Mouse (Mus musculus): ENCODE measurements around the gene Tatdn3. TPM values are rescaled to one million over a fixed set of nuclear protein-coding genes. Genes with fewer than 3 reads are reported as not detected.
"Not testable (repeated sequence)": the region's sequence is repeated elsewhere in the genome, so short reads cannot be mapped to it uniquely, and the experiment has no call there.

The Tatdn3 gene
- polyA plus RNA-seq, 1 experiment from 2014 or later: 14.1 TPM

- WGBS: 79% methylated on average over 6 of the region's 6 CpGs
Measured at GRCm38 (mm10) chr1:191030922-191031425, 31.8 kb downstream of the Tatdn3 start.

GRCm38 (mm10) chr1:191030182-191030581 lies 32.5 kb downstream of the Tatdn3 start:
- no peaks in the 10 kb centered on the region for H3K27me3 ChIP-seq (ENCODE audit: control insufficient read depth, insufficient read depth, low read depth, low read length)
- no peak overlapping the region for H3K4me3 ChIP-seq (ENCODE audit: low read depth, low read length)
- WGBS: 50% methylated on average over 10 of the region's 10 CpGs
- H3K27ac ChIP-seq (ENCODE audit: low read length): no peak overlapping the region
- H3K4me1 ChIP-seq (ENCODE audit: control insufficient read depth, insufficient read depth, low read length): peaks cover 6% of the 10 kb centered on the region; the same call in 1 of the 2 replicates
- ATAC-seq: no peak
- no peaks in the 10 kb centered on the region for H3K9me3 ChIP-seq (replicated peaks; ENCODE audit: control insufficient read depth, low read length, poor library complexity, severe bottlenecking)
- H3K9ac ChIP-seq (ENCODE audit: low read depth, low read length): no peak overlapping the region
- H3K36me3 ChIP-seq (ENCODE audit: control insufficient read depth, insufficient read depth, low read length): no peaks in the 10 kb centered on the region
- H3K4me2 ChIP-seq (ENCODE audit: low read length): no peak overlapping the region

More at GRCm38 (mm10) chr1:191030922-191031425, 31.8 kb downstream of the Tatdn3 start:
- H3K4me2 ChIP-seq (ENCODE audit: low read length); H3K4me3 ChIP-seq (ENCODE audit: low read depth, low read length); H3K36me3 ChIP-seq (ENCODE audit: control insufficient read depth, insufficient read depth, low read length); H3K9ac ChIP-seq (ENCODE audit: low read depth, low read length); H3K27ac ChIP-seq (ENCODE audit: low read length); H3K9me3 ChIP-seq (replicated peaks; ENCODE audit: control insufficient read depth, low read length, poor library complexity, severe bottlenecking); H3K4me1 ChIP-seq (ENCODE audit: control insufficient read depth, insufficient read depth, low read length); H3K27me3 ChIP-seq (ENCODE audit: control insufficient read depth, insufficient read depth, low read depth, low read length); ATAC-seq: not testable (repeated sequence)

- Histone ChIP-seq H3K9me3 (replicated peaks; ENCODE audit: control insufficient read depth, low read length, poor library complexity, severe bottlenecking) (no peaks in the 10 kb centered on the region), H3K4me2 (ENCODE audit: low read length) (peak within 1 kb of the TSS; percentile 96), H3K36me3 (ENCODE audit: control insufficient read depth, insufficient read depth, low read length) (peaks cover 3% of the 10 kb centered on the region; the same call in 1 of the 2 replicates), H3K27ac (ENCODE audit: low read length) (peak within 1 kb of the TSS; percentile 87), H3K9ac (ENCODE audit: low read depth, low read length) (peak within 1 kb of the TSS; percentile 90), H3K4me1 (ENCODE audit: control insufficient read depth, insufficient read depth, low read length) (peaks cover 19% of the 10 kb centered on the region), H3K4me3 (ENCODE audit: low read depth, low read length) (peak within 1 kb of the TSS; percentile 87), H3K27me3 (ENCODE audit: control insufficient read depth, insufficient read depth, low read depth, low read length) (no peaks in the 10 kb centered on the region)
- WGBS: under 1% methylated on average over 49 of the region's 50 CpGs
- ATAC-seq: peak; percentile 99
Measured at GRCm38 (mm10) chr1:191026021-191026713, 36.6 kb downstream of the Tatdn3 start, which contains the start of gene Flvcr1. TSS of gene Flvcr1 (minus strand) at chr1:191026158.

GRCm38 (mm10) chr1:191025016-191026012 lies 37.4 kb downstream of the Tatdn3 start:
- Histone ChIP-seq H3K9me3 (replicated peaks; ENCODE audit: control insufficient read depth, low read length, poor library complexity, severe bottlenecking) (no peaks in the 10 kb centered on the region), H3K27me3 (ENCODE audit: control insufficient read depth, insufficient read depth, low read depth, low read length) (no peaks in the 10 kb centered on the region), H3K27ac (ENCODE audit: low read length) (peak overlapping the region; percentile 85), H3K9ac (ENCODE audit: low read depth, low read length) (peak overlapping the region; percentile 90), H3K36me3 (ENCODE audit: control insufficient read depth, insufficient read depth, low read length) (peaks cover 5% of the 10 kb centered on the region; the same call in 1 of the 2 replicates), H3K4me1 (ENCODE audit: control insufficient read depth, insufficient read depth, low read length) (peaks cover 19% of the 10 kb centered on the region), H3K4me2 (ENCODE audit: low read length) (peak overlapping the region; percentile 96), H3K4me3 (ENCODE audit: low read depth, low read length) (peak overlapping the region; percentile 87)
- ATAC-seq: peak; percentile 67
- WGBS: 2% methylated on average over 64 of the region's 69 CpGs

- H3K4me2 ChIP-seq (ENCODE audit: low read length); H3K27ac ChIP-seq (ENCODE audit: low read length); ATAC-seq; H3K9me3 ChIP-seq (replicated peaks; ENCODE audit: control insufficient read depth, low read length, poor library complexity, severe bottlenecking); H3K9ac ChIP-seq (ENCODE audit: low read depth, low read length); H3K27me3 ChIP-seq (ENCODE audit: control insufficient read depth, insufficient read depth, low read depth, low read length); H3K4me3 ChIP-seq (ENCODE audit: low read depth, low read length); H3K36me3 ChIP-seq (ENCODE audit: control insufficient read depth, insufficient read depth, low read length): not testable (repeated sequence)
- peaks cover 19% of the 10 kb centered on the region for H3K4me1 ChIP-seq (ENCODE audit: control insufficient read depth, insufficient read depth, low read length)
- 88% methylated on average over 5 of the region's 6 CpGs for WGBS
Measured at GRCm38 (mm10) chr1:191023806-191024205, 38.9 kb downstream of the Tatdn3 start.

GRCm38 (mm10) chr1:191023140-191023539 lies 39.6 kb downstream of the Tatdn3 start:
- H3K27ac ChIP-seq (ENCODE audit: low read length): no peak overlapping the region
- no peaks in the 10 kb centered on the region for H3K27me3 ChIP-seq (ENCODE audit: control insufficient read depth, insufficient read depth, low read depth, low read length)
- H3K9ac ChIP-seq (ENCODE audit: low read depth, low read length): no peak overlapping the region
- H3K4me2 ChIP-seq (ENCODE audit: low read length): no peak overlapping the region
- H3K36me3 ChIP-seq (ENCODE audit: control insufficient read depth, insufficient read depth, low read length): peaks cover 5% of the 10 kb centered on the region; the same call in 1 of the 2 replicates
- H3K4me3 ChIP-seq (ENCODE audit: low read depth, low read length): no peak overlapping the region
- H3K4me1 ChIP-seq (ENCODE audit: control insufficient read depth, insufficient read depth, low read length): peaks cover 19% of the 10 kb centered on the region
- no peak for ATAC-seq
- H3K9me3 ChIP-seq (replicated peaks; ENCODE audit: control insufficient read depth, low read length, poor library complexity, severe bottlenecking): no peaks in the 10 kb centered on the region
- 87% methylated on average over 2 of the region's 2 CpGs for WGBS

GRCm38 (mm10) chr1:191021016-191021415 lies 41.7 kb downstream of the Tatdn3 start:
- H3K9me3 ChIP-seq (replicated peaks; ENCODE audit: control insufficient read depth, low read length, poor library complexity, severe bottlenecking): no peaks in the 10 kb centered on the region
- 92% methylated on average over 7 of the region's 7 CpGs for WGBS
- H3K27me3 ChIP-seq (ENCODE audit: control insufficient read depth, insufficient read depth, low read depth, low read length): no peaks in the 10 kb centered on the region
- H3K4me3 ChIP-seq (ENCODE audit: low read depth, low read length): no peak overlapping the region
- no peak for ATAC-seq
- H3K27ac ChIP-seq (ENCODE audit: low read length): no peak overlapping the region
- H3K36me3 ChIP-seq (ENCODE audit: control insufficient read depth, insufficient read depth, low read length): peaks cover 8% of the 10 kb centered on the region
- no peak overlapping the region for H3K9ac ChIP-seq (ENCODE audit: low read depth, low read length)
- H3K4me1 ChIP-seq (ENCODE audit: control insufficient read depth, insufficient read depth, low read length): peaks cover 14% of the 10 kb centered on the region
- H3K4me2 ChIP-seq (ENCODE audit: low read length): no peak overlapping the region

GRCm38 (mm10) chr1:191020217-191020924 lies 42.4 kb downstream of the Tatdn3 start:
- no peak overlapping the region for H3K9ac ChIP-seq (ENCODE audit: low read depth, low read length)
- H3K4me1 ChIP-seq (ENCODE audit: control insufficient read depth, insufficient read depth, low read length): peaks cover 14% of the 10 kb centered on the region
- H3K9me3 ChIP-seq (replicated peaks; ENCODE audit: control insufficient read depth, low read length, poor library complexity, severe bottlenecking): no peaks in the 10 kb centered on the region
- H3K27ac ChIP-seq (ENCODE audit: low read length): no peak overlapping the region
- no peak overlapping the region for H3K4me3 ChIP-seq (ENCODE audit: low read depth, low read length)
- WGBS: 89% methylated on average over 3 of the region's 3 CpGs
- no peaks in the 10 kb centered on the region for H3K27me3 ChIP-seq (ENCODE audit: control insufficient read depth, insufficient read depth, low read depth, low read length)
- peaks cover 8% of the 10 kb centered on the region for H3K36me3 ChIP-seq (ENCODE audit: control insufficient read depth, insufficient read depth, low read length)
- H3K4me2 ChIP-seq (ENCODE audit: low read length): no peak overlapping the region
- no peak for ATAC-seq
